Mouse (Mus musculus) thymus, adult 2 months (tissue): ENCODE measurements around the gene Ttc33. TPM values are rescaled to one million over a fixed set of nuclear protein-coding genes. Genes with fewer than 3 reads are reported as not detected.

Experiments used
- DNase-seq: peaks from one replicate; pipeline ENCODE4 v3.0.0; 2021
- H3K27ac ChIP-seq: fragments of 200-500 bp; 2 replicates; pipeline ENCODE4 v1.5.1; 2012; ENCODE audit warnings: low read length, control low read depth; ENCODE audit not compliant: control insufficient read depth, insufficient read depth
- H3K27me3 ChIP-seq: fragments of 200-500 bp; 2 replicates; pipeline ENCODE4 v1.6.1; 2012; ENCODE audit warnings: mild to moderate bottlenecking, low read length, moderate library complexity, mixed read lengths; ENCODE audit not compliant: control insufficient read depth, insufficient read depth
- H3K36me3 ChIP-seq: fragments of 200-500 bp; 2 replicates; pipeline ENCODE4 v1.6.1; 2012; ENCODE audit warnings: mild to moderate bottlenecking, low read length, moderate library complexity; ENCODE audit not compliant: control insufficient read depth, insufficient read depth
- H3K4me1 ChIP-seq: fragments of 200-500 bp; replicated peaks from 2 replicates; pipeline ENCODE4 v1.6.1; 2012; ENCODE audit warnings: low read length; ENCODE audit not compliant: control insufficient read depth, insufficient read depth
- H3K4me3 ChIP-seq: fragments of 200-500 bp; 2 replicates; pipeline ENCODE4 v1.5.1; 2012; ENCODE audit warnings: mild to moderate bottlenecking, low read length, control low read depth, moderate library complexity; ENCODE audit not compliant: control insufficient read depth, insufficient read depth
- CTCF ChIP-seq: fragments of 200-500 bp; IDR thresholded peaks from 2 replicates; pipeline ENCODE4 v1.5.1; 2012; ENCODE audit warnings: mild to moderate bottlenecking, control low read depth, low read length, moderate library complexity, borderline replicate concordance; ENCODE audit not compliant: control insufficient read depth, poor library complexity, insufficient read depth; ENCODE audit errors: extremely low read depth
- POLR2A ChIP-seq: fragments of 200-500 bp; IDR thresholded peaks from 2 replicates; pipeline ENCODE4 v1.6.1; 2012; ENCODE audit warnings: mild to moderate bottlenecking, low read length, control low read depth, moderate library complexity; ENCODE audit not compliant: control insufficient read depth, poor library complexity, insufficient read depth; ENCODE audit errors: extremely low read depth
- WGBS: fragments of 180-500 bp; shearing (Covaris S2); methylation state at CpG from one replicate; pipeline ENCODE4 v1.1.7; 2018; 5-methylcytosine and 5-hydroxymethylcytosine counted together
- polyA plus RNA-seq: library from polyadenylated mRNA; depleted of rRNA; stranded (reverse); fragments of >200 nt; gene quantifications from 2 replicates; pipeline ENCODE4 v1.2.3, GENCODE M21; 2012

Gene Ttc33
- polyA plus RNA-seq, 1 experiment = 4.9 TPM

DNA sequence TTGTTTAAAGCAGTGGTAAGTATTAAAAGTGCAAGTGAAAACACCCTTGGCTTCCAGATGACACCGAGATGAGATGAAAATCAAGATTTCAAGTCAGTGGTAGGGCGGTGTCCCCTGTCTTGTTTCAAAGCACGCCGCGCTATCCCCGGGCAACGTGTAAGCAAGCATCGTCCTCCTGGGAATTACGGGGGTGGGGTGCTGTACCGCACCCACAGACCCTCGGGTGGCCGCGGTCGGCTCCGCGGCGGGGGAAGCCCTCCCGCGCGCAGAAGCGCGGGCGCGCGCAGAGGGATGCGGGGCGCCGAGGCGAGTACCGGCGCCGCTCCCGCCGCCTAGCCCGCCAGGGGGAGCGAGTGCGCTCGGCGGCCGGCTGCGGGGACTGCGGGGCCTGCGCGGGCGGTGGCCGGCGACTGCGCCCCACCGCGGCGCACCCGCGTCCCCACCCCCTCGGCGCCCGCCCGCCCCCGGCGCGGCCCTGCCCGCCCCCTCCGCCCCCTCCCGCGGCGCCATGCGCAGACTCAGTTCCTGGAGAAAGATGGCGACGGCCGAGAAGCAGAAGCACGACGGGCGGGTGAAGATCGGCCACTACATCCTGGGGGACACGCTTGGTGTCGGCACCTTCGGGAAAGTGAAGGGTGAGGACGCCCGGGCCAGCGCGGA lies 41.8 kb upstream of the Ttc33 start, which contains the start of gene Prkaa1:
TSS of gene Prkaa1 (plus strand) at position 501 of the 660 bp plus-strand sequence.
- Histone ChIP-seq H3K4me3 (peak within 1 kb of the TSS; percentile 76), H3K27me3 (no peaks in the 10 kb centered on the region), H3K36me3 (no peaks in the 10 kb centered on the region), H3K4me1 (no peaks in the 10 kb centered on the region), H3K27ac (no peak within 1 kb of the TSS)
- TF ChIP-seq POLR2A (no peak), CTCF (peak; percentile 72)
- DNase-seq = peak; percentile 60
- WGBS = 2% methylated on average over 76 of the region's 80 CpGs

- H3K27me3 ChIP-seq = no peaks in the 10 kb centered on the region
- peak overlapping the region; percentile 76 for H3K4me3 ChIP-seq
- peak; percentile 66 for DNase-seq
- TF ChIP-seq CTCF (peak; percentile 55; the same call in 1 of the 2 replicates), POLR2A (no peak)
- H3K36me3 ChIP-seq = no peaks in the 10 kb centered on the region
- H3K4me1 ChIP-seq = no peaks in the 10 kb centered on the region
- H3K27ac ChIP-seq = no peak overlapping the region
- WGBS = under 1% methylated on average over 61 of the region's 61 CpGs
These were observed 41.1 kb upstream of the Ttc33 start for GRCm38 (mm10) chr15:5144021-5144778.

- Histone ChIP-seq H3K4me1 (no peaks in the 10 kb centered on the region), H3K4me3 (no peak overlapping the region), H3K27me3 (no peaks in the 10 kb centered on the region), H3K27ac (no peak overlapping the region), H3K36me3 (no peaks in the 10 kb centered on the region)
- DNase-seq = no peak
- TF ChIP-seq CTCF (no peak), POLR2A (no peak)
- WGBS = 89% methylated on average over 9 of the region's 9 CpGs
These were observed 40.0 kb upstream of the Ttc33 start for GRCm38 (mm10) chr15:5145196-5145945.

- Histone ChIP-seq H3K27me3 (no peaks in the 10 kb centered on the region), H3K4me1 (no peaks in the 10 kb centered on the region), H3K4me3 (no peak overlapping the region), H3K36me3 (no peaks in the 10 kb centered on the region), H3K27ac (no peak overlapping the region)
- TF ChIP-seq POLR2A (no peak), CTCF (no peak)
- no peak for DNase-seq
- WGBS = 93% methylated on average over 4 of the region's 4 CpGs
These were observed 36.1 kb upstream of the Ttc33 start for GRCm38 (mm10) chr15:5149187-5149586.

GRCm38 (mm10) chr15:5152171-5152570 lies 33.2 kb upstream of the Ttc33 start:
- no peaks in the 10 kb centered on the region for H3K36me3 ChIP-seq
- H3K27ac ChIP-seq = no peak overlapping the region
- no peaks in the 10 kb centered on the region for H3K27me3 ChIP-seq
- 97% methylated on average over 6 of the region's 6 CpGs for WGBS
- no peak for TF ChIP-seq CTCF
- TF ChIP-seq POLR2A = no peak
- DNase-seq = no peak
- no peak overlapping the region for H3K4me3 ChIP-seq
- H3K4me1 ChIP-seq = no peaks in the 10 kb centered on the region

DNA sequence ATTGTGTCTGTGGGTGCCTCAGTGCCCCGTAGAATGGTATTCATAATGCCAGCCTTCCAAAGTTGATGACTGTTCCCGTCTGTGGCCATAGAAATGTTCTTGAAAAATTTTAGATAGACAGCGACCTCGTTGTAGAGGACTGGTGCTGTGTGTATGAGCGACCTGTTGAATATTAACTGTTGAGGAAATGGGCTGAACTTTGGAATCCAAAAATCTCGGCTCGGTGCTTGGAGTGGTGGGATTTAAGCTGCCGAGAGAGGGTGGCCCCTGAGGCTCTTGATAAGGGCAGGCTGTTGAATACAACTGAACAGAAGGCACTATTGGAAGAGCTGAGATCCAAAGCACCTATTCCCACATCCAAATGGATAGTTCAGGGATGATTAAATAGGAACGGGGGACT lies 30.7 kb upstream of the Ttc33 start:
- H3K27ac ChIP-seq = no peak overlapping the region
- H3K36me3 ChIP-seq = no peaks in the 10 kb centered on the region
- TF ChIP-seq POLR2A = no peak
- no peak for TF ChIP-seq CTCF
- no peaks in the 10 kb centered on the region for H3K4me1 ChIP-seq
- WGBS = 94% methylated on average over 9 of the region's 9 CpGs
- no peak for DNase-seq
- no peaks in the 10 kb centered on the region for H3K27me3 ChIP-seq
- H3K4me3 ChIP-seq = no peak overlapping the region
